Mouse (Mus musculus): ENCODE results near the gene Gldc. TPM values are rescaled to one million over a fixed set of nuclear protein-coding genes. Genes with fewer than 3 reads are reported as not detected.

Gldc gene
- total RNA-seq, 4 experiments from 2014 or later, result 19.8 to 21.3 (median 21.2) TPM

DNA sequence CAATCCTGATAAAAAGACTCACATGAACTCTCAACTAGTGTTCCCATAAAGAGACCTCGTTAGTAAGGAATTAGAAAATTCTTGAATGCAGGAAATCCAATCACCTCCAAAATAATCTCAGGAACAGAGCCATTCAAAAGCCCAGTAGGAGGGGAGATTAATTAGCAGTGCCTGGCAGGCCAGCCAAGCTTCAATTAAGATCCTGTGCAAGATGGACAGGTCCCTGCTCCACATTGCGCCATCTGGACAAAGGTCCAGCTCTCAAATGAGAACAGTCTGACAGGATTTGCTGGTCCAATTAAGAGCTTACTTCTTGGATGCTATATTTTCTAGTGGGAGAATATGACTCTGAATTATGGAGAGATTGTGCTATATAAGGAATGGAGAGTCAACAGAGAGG, 15.2 kb downstream of the Gldc start:
- peak in 1 of 2 experiments; percentile 36 for DNase-seq (ENCODE audit: low spot score in 2 of 2)

GRCm38 (mm10) chr19:30158189-30158588, 17.0 kb downstream of the Gldc start:
- DNase-seq (ENCODE audit: low spot score in 2 of 2), result no peak

DNA sequence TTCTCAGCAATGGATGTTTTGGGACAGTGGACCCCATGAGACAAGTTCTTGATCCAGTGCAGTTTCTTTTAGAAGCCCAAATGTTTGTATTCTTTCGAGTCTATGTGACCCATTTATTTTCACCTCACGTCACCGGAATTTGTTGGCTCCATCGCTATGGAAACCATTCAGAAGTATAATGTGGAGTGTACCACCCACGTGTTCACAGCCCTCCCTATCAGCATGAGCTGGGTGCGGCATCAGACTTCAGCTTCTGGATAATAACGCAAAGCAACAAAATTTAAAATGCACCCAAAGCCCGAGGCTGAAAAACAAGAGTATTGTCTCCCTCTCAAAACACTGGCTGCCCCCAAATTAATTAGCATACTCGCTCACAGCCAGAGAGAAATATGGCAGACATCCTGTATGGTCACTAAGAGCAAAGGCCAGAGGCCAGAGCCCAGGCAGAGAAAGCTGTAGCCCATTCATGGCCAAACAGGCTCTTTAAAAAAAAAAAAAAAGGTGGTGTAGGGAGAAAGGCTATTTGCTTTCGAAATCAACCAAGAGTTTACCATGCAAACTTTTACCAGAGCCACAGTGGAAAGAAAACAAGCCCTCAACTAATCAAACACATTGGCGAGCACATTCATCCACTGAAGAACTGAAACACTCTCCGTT, 18.1 kb downstream of the Gldc start:
- DNase-seq (ENCODE audit: low spot score in 2 of 2), result peak; percentile 6 to 56

DNA sequence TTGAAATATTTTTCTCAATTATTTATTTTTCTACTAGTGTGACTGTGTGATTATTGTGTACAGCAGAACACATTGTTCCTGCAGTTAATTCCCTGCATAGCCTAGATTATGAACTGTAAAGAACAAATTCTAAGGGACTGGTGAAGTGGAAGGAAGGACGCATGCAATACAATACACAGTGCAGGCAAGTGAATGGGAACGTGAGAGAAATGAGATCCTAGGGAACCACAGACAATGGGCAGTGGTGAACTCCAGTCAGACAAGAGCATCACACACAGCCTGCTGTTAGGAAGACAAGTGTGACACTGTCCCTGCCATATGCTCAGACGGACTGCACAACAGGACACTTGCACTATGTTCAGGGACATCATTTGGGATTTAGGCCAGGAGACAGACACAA, 21.5 kb downstream of the Gldc start:
- no peak for DNase-seq (ENCODE audit: low spot score in 2 of 2)

- no peak for DNase-seq (ENCODE audit: low spot score in 2 of 2)
Measured at GRCm38 (mm10) chr19:30151290-30151689, 23.9 kb downstream of the Gldc start.

GRCm38 (mm10) chr19:30149238-30149805, 25.9 kb downstream of the Gldc start:
- DNase-seq (ENCODE audit: low spot score in 2 of 2), result no peak

DNA sequence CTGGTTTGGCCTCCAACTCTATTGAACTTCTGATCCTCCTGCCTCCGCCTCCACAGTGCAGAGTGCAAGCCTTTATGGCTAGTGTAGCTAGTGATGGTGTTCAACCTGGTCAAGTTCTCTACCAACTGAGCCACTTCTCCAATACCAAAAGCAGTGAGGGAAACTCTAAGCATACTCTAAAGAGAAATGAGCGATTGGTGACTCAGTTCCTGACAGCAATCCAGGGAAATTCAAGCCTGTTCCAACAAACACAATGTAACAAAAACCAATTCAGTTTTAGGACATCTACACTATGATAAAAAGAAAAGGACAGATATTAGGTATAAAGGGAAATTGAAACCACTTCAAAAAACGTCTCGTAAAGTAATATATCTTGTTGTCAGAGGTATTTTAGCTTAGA, 27.9 kb downstream of the Gldc start:
- no peak for DNase-seq (ENCODE audit: low spot score in 2 of 2)

- DNase-seq (ENCODE audit: low spot score in 2 of 2), result no peak
Measured at GRCm38 (mm10) chr19:30146761-30147160, 28.5 kb downstream of the Gldc start.

GRCm38 (mm10) chr19:30145106-30145505, 30.1 kb downstream of the Gldc start:
- DNase-seq (ENCODE audit: low spot score in 2 of 2), result no peak

- no peak for DNase-seq (ENCODE audit: low spot score in 2 of 2)
Measured at GRCm38 (mm10) chr19:30136308-30136707, 38.9 kb downstream of the Gldc start.

DNA sequence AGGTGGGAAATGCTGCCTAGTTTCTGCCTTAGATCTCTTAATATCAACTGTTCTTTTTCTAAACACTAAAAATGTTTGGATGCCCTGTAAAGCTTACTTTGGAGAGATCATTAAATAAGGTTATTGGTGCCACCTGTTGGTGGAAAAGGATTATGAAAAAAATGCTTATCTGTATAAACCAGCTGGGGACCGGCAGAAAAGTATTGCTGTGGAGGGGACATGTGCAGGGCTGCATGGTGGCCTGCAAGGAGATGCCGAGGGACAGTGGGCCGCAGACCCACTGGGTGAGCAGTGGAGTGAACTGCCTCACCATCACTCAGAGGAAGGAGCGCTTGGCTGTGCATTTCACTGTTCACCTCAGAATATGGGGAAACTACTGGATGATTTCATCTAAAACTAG, 47.1 kb downstream of the Gldc start:
- DNase-seq (ENCODE audit: low spot score in 2 of 2), result no peak

- no peak for DNase-seq (ENCODE audit: low spot score in 2 of 2)
Measured at GRCm38 (mm10) chr19:30125670-30126059, 49.6 kb downstream of the Gldc start.

DNA sequence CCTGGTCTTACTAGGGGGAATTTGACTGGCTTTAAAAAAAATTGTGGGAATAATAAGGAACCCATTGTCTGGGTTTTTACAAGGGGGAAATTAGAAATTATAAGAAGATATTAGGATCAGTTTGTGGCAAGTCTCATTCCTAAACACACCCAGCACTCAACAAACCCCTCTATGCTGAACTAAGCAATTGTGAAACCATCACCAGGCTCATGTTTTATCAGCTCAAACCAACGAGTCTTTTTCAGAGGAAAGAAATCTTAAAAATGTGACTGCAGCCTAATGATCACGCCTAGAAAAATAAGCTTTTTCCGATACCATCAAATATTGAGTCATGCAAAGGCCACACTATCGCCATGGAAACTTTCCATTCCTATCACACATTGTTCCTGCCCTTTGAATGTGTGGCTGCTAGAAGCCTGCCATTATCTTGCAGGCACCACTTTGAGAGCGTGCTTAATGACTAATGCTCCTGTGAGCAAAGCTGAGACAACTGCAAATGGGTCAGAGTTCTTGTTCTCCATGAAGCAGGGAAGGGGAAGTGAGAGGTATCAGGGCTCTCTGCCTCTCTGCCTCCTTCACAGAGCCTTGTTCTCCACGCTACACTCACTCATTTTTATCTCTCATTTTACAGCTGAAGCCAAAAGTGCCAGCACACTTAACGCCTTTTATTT, 50.1 kb downstream of the Gldc start:
- no peak for DNase-seq (ENCODE audit: low spot score in 2 of 2)

GRCm38 (mm10) chr19:30118344-30119312, 56.6 kb downstream of the Gldc start:
- no peak for DNase-seq (ENCODE audit: low spot score in 2 of 2)

DNA sequence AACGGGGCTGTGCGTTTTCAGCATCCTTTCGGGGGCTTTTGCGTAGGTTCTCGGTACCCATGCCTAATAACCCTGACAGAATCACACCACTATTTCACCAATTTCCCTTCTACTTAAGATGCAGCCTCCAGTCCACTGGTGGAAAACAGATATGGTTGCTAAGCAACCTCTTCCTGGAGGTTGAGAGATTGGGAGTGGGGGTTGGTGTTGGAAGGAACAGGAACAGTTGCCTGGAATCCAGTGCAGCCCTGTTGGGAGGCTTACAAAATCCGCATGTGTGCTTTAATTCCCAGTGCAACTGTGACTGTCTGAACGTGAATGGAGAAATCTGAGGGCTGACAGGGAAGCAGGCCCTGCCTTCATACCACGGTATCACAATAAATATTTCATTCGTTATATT, 57.5 kb downstream of the Gldc start:
- peak in 1 of 2 experiments; percentile 75 for DNase-seq (ENCODE audit: low spot score in 2 of 2)

- no peak for DNase-seq (ENCODE audit: low spot score in 2 of 2)
Measured at GRCm38 (mm10) chr19:30117241-30117640, 58.0 kb downstream of the Gldc start.

DNA sequence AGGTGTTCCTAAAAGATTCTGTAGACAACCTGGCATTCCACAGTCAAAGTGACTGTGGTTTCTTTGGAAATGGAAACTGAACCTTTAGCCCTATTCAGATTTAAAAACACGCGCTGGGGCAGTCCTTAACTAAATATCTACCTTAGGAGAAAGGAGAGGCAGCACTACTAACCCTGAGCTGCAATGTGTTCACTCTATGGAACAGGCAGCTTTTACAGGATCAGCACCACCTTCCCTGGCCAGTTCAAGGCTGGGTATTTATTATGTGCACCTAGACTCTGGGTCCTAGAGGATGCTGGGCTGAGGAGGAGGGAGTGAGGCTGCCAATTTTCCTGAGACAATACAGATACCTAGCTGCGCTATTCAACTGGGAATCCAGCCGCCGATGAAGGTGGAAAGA, 59.6 kb downstream of the Gldc start:
- no peak for DNase-seq (ENCODE audit: low spot score in 2 of 2)

DNA sequence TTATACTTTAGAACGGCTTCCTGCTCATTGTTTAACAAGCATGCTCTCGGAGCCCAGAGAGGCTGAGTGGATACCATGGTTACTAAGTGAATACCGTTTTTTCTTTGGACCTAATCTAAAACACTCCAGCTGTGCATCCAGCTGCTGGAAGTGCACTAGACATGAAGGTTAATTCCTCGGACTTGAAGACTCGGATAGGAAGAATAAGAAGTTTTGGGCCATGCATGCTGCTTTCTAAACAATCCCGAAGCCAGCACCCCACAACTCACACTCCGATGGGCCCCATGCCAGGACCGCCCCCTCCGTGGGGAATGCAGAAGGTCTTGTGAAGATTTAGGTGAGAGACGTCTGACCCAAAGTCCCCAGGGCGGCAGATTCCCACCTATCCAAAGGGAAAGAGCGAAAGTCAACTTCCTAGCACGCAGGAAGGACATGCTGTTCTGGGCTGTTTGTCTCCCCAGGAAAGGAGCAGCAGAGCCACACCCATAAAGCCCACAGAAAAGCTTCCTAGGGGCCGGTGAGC, 60.2 kb downstream of the Gldc start:
- DNase-seq (ENCODE audit: low spot score in 2 of 2), result no peak

DNA sequence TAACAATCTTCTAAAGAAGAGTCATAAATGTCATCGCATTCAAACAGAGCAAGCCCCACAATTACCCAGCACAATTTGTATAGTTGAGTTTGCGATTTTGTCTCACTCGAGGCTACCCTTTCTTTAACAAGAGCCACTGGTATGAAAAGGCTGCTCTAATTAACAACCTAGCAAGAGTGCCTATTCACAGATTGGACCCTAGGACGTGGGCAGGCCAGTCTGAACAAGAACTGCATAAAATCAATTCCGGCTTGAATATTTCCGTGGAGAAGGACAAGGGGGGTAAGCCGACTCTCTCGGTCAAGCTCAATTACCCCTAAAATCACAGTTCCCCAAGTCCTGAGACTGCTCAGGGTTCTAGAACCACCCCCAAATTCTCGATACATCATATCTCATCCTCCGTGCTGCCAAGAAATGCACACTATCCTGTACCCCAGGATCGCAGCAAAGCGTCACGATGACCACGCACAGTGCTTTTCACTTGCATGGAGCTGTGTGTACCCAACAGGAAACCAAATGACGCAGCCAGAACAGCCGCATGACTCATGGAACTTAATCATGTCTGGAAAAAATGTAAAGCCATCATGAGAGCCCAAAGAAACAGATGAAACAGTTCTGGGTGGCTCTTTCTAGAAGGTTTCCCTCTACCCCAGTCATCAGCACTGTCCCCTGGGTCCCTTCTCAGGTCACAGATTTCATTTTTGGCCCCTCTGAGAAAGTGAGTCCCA, 62.1 kb downstream of the Gldc start:
- DNase-seq (ENCODE audit: low spot score in 2 of 2), result no peak

GRCm38 (mm10) chr19:30111421-30111820, 63.8 kb downstream of the Gldc start:
- no peak for DNase-seq (ENCODE audit: low spot score in 2 of 2)

DNA sequence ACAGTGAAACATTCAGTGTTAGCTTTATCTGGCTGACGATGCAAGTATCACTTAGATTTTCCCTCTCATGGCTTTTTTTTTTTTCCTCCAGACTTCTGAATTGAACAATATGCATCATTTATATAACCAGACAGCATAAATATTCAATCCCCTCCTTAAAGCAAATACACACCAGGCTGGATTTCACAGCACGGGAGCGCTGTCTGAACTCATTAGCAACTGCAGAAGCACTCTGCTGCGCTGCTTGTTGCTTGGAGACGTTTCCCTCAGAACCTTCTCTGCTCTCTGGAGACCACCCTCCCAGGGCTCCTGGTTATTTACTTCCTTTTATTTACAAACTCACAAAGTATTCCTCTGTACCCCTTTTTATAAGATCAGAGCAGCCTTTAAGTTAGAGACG, 66.1 kb downstream of the Gldc start:
- DNase-seq (ENCODE audit: low spot score in 2 of 2), result no peak
